Mouse (Mus musculus): ENCODE results near the gene Plxnc1. TPM values are rescaled to one million over a fixed set of nuclear protein-coding genes. Genes with fewer than 3 reads are reported as not detected.

Plxnc1 gene
- total and polyA plus RNA-seq, 3 experiments, result 27.6 to 34.4 (median 33.0) TPM

- TF ChIP-seq ETS1 (conservative IDR thresholded peaks at IDR 0.05; ENCODE audit: low read depth, low read length) (peak; percentile 79), MXI1 (IDR thresholded peaks at IDR 0.05; ENCODE audit: low read depth, low read length) (no peak), KAT2A (IDR thresholded peaks at IDR 0.05; ENCODE audit: insufficient replicate concordance, low read length) (no peak), CTCF (conservative IDR thresholded peaks at IDR 0.05 in 1 of 2, IDR thresholded peaks at IDR 0.05 in 1 of 2; ENCODE audit: low read depth in 2 of 2, low read length in 2 of 2) (no peak), HCFC1 (IDR thresholded peaks at IDR 0.05; ENCODE audit: low read depth, low read length) (peak; percentile 53; the same call in 1 of the 2 replicates), NRF1 (IDR thresholded peaks at IDR 0.05; ENCODE audit: low read depth, low read length) (no peak), SIN3A (IDR thresholded peaks at IDR 0.05; ENCODE audit: low read length) (peak; percentile 78), MAX (IDR thresholded peaks at IDR 0.05; ENCODE audit: low read length) (peak; percentile 57; the same call in 1 of the 2 replicates), BHLHE40 (IDR thresholded peaks at IDR 0.05; ENCODE audit: low read depth, low read length) (peak; percentile 61), NELFE (IDR thresholded peaks at IDR 0.05; ENCODE audit: low read depth, low read length) (no peak), TCF12 (IDR thresholded peaks at IDR 0.05; ENCODE audit: low read depth, low read length) (0 out of 2 replicates have a peak, but pooled peaks have one; percentile 30), ZKSCAN1 (IDR thresholded peaks at IDR 0.05; ENCODE audit: borderline replicate concordance, low read depth, low read length) (no peak), PAX5 (IDR thresholded peaks at IDR 0.05; ENCODE audit: low read length) (no peak)
Observed at GRCm38 (mm10) chr10:94913336-94913739, 31.3 kb downstream of the Plxnc1 start (continued).

- H3K4me2 ChIP-seq (ENCODE audit: insufficient read depth, low read depth, poor library complexity, severe bottlenecking), result peak overlapping the region; percentile 7; the same call in 1 of the 2 replicates
- DNase-seq (ENCODE audit: extremely low read depth), result no peak
- H3K9ac ChIP-seq (ENCODE audit: insufficient read depth, low read depth), result peak overlapping the region; percentile 62; the same call in 1 of the 2 replicates
- peaks cover 12% of the 10 kb centered on the region for H3K79me2 ChIP-seq (replicated peaks; ENCODE audit: control insufficient read depth, extremely low read depth, insufficient read depth, poor library complexity, severe bottlenecking)
- H3K4me1 ChIP-seq (ENCODE audit: control insufficient read depth in 1 of 2, insufficient read depth in 2 of 2), result peaks cover 27 to 84% of the 10 kb centered on the region in 2 experiments
- H3K4me3 ChIP-seq (replicated peaks in 1 of 3; ENCODE audit: low read depth in 2 of 3, low read length in 2 of 3, poor library complexity in 1 of 3), result no peak overlapping the region
- peak overlapping the region; percentile 84 for H3K27ac ChIP-seq (ENCODE audit: insufficient read depth, low read depth)
- in situ Hi-C loops (cut with MboI; ENCODE audit: low pct_ligation_motif_present, low pct_unique_long_range_greater_than_20kb, low sequenced_read_pairs) (no loop called here), dilution Hi-C loops (cut with MboI; ENCODE audit: extremely low pct_ligation_motif_present, extremely low pct_unique_long_range_greater_than_20kb, low sequenced_read_pairs) (loop anchor here (25.0 kb wide), 1 partner anchor 100 kb away; no protein-coding TSS in a partner anchor)
- peaks cover 4% of the 10 kb centered on the region in 2 experiments for H3K36me3 ChIP-seq (replicated peaks in 1 of 2; ENCODE audit: control insufficient read depth in 1 of 2, insufficient read depth in 1 of 2, low read length in 1 of 2)
- no peak for TF ChIP-seq ELF1 (IDR thresholded peaks at IDR 0.05; ENCODE audit: low read depth, low read length)
- TF ChIP-seq MXI1 (IDR thresholded peaks at IDR 0.05; ENCODE audit: low read depth, low read length), result 0 out of 2 replicates have a peak, but pooled peaks have one; percentile 26
- H3K9me3 ChIP-seq (replicated peaks; ENCODE audit: low read length), result no peaks in the 10 kb centered on the region
- no peaks in the 10 kb centered on the region for H3K27me3 ChIP-seq (replicated peaks)
Observed at GRCm38 (mm10) chr10:94912551-94912950, 32.1 kb downstream of the Plxnc1 start.

GRCm38 (mm10) chr10:94911102-94911501 lies 33.5 kb downstream of the Plxnc1 start:
- no peaks in the 10 kb centered on the region for H3K27me3 ChIP-seq (replicated peaks)
- dilution Hi-C loops (cut with MboI; ENCODE audit: extremely low pct_ligation_motif_present, extremely low pct_unique_long_range_greater_than_20kb, low sequenced_read_pairs) (loop anchor here (25.0 kb wide), 1 partner anchor 99 kb away; no protein-coding TSS in a partner anchor), in situ Hi-C loops (cut with MboI; ENCODE audit: low pct_ligation_motif_present, low pct_unique_long_range_greater_than_20kb, low sequenced_read_pairs) (no loop called here)
- H3K79me2 ChIP-seq (replicated peaks; ENCODE audit: control insufficient read depth, extremely low read depth, insufficient read depth, poor library complexity, severe bottlenecking), result peaks cover 11% of the 10 kb centered on the region
- H3K4me3 ChIP-seq (replicated peaks in 1 of 3; ENCODE audit: low read depth in 2 of 3, low read length in 2 of 3, poor library complexity in 1 of 3), result peak overlapping the region in 1 of 3 experiments; percentile 10
- H3K4me2 ChIP-seq (ENCODE audit: insufficient read depth, low read depth, poor library complexity, severe bottlenecking), result peak overlapping the region; percentile 92
- H3K4me1 ChIP-seq (ENCODE audit: control insufficient read depth in 1 of 2, insufficient read depth in 2 of 2), result peaks cover 25 to 69% of the 10 kb centered on the region in 2 experiments
- H3K36me3 ChIP-seq (replicated peaks in 1 of 2; ENCODE audit: control insufficient read depth in 1 of 2, insufficient read depth in 1 of 2, low read length in 1 of 2), result peaks cover 15 to 19% of the 10 kb centered on the region in 2 experiments
- no peak for DNase-seq (ENCODE audit: extremely low read depth)
- no peaks in the 10 kb centered on the region for H3K9me3 ChIP-seq (replicated peaks; ENCODE audit: low read length)
- H3K27ac ChIP-seq (ENCODE audit: insufficient read depth, low read depth), result peak overlapping the region; percentile 84
- H3K9ac ChIP-seq (ENCODE audit: insufficient read depth, low read depth), result peak overlapping the region; percentile 62
- TF ChIP-seq ELF1 (IDR thresholded peaks at IDR 0.05; ENCODE audit: low read depth, low read length), result no peak
- no peak for TF ChIP-seq RCOR1 (conservative IDR thresholded peaks at IDR 0.05; ENCODE audit: low read depth, low read length)
- no peak for TF ChIP-seq ZKSCAN1 (IDR thresholded peaks at IDR 0.05; ENCODE audit: borderline replicate concordance, low read depth, low read length)
- TF ChIP-seq E2F4 (IDR thresholded peaks at IDR 0.05; ENCODE audit: insufficient replicate concordance, low read depth, low read length), result no peak
- no peak for TF ChIP-seq HCFC1 (IDR thresholded peaks at IDR 0.05; ENCODE audit: low read depth, low read length)
- no peak for TF ChIP-seq USF2 (conservative IDR thresholded peaks at IDR 0.05; ENCODE audit: low read depth, low read length)
- TF ChIP-seq TBP (conservative IDR thresholded peaks at IDR 0.05; ENCODE audit: low read depth, low read length), result peak; percentile 72
- TF ChIP-seq MXI1 (IDR thresholded peaks at IDR 0.05; ENCODE audit: low read depth, low read length), result no peak
- TF ChIP-seq EP300 (IDR thresholded peaks at IDR 0.05; ENCODE audit: low read length), result peak; percentile 64
- TF ChIP-seq BHLHE40 (IDR thresholded peaks at IDR 0.05; ENCODE audit: low read depth, low read length), result peak; percentile 60
- TF ChIP-seq MAX (IDR thresholded peaks at IDR 0.05; ENCODE audit: low read length), result no peak
- TF ChIP-seq CHD2 (IDR thresholded peaks at IDR 0.05; ENCODE audit: low read length), result peak; percentile 43
- no peak for TF ChIP-seq IRF4 (IDR thresholded peaks at IDR 0.05; ENCODE audit: low read depth, low read length)
- TF ChIP-seq ZC3H11A (IDR thresholded peaks at IDR 0.05; ENCODE audit: low read depth, low read length), result no peak
- 0 out of 2 replicates have a peak, but pooled peaks have one; percentile 26 for TF ChIP-seq MYC (IDR thresholded peaks at IDR 0.05; ENCODE audit: low read depth, low read length)

Data from CH12.LX (cell line).